Mouse (Mus musculus): ENCODE results near the gene Wdr70.

Wdr70 gene

DNA sequence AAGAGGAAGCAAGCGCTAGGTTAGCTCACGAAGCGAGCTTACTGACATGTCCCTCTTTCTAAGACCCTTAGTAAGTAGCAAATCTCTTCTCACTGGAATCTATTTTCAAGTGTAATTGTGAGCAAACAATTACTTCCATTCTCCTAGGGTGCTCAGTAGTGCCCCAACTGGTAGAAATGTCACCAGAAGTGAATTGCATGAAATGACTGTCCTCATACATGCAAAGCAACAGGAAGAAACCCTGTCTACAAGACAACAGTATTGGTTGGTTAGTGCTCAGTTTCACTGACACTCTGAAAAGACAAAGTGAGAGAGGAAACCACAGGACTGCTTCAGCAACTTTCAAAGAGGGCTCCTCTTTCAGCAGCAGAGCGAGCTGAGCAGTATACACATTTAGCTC lies 173.6 kb downstream of the Wdr70 start:
- no peak for DNase-seq

GRCm38 (mm10) chr15:7923281-7923680 lies 175.7 kb downstream of the Wdr70 start:
- DNase-seq: peak; percentile 52

DNA sequence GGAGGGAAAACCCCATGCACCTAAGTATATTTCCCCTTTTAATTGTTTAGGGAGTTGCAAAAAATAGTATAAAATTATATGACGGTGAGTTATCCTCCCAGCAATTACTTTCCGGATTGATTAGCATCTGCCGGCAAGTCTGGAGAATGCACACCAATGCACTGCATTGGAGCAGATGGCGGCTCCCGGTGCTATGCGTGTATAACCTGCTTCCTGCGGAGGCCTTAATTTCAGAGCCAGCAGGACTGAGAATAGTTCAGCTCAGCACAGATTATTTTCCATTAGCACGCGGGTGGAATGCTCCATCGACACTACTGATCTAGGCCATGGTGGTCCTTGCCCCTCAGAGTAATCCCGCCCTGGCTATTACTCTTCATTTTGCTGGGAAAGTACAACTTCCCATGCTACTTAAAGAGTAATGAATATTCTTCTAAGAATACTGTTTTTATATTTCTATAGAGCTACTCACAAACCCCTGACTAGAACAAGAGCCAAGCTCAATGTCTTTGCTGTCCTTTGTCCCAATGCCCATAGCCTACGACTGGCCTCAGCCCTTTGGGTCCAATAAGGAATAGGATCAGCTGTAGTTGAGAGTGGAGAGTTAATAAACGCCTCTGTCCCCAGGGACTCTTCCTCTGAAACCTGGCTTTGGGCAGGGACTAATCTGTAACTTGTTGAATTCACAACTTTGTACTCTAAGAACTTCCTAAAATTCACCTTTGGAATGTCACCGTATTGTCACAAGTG lies 176.5 kb downstream of the Wdr70 start:
- DNase-seq: peak; percentile 25

- no peak for DNase-seq
Observed at GRCm38 (mm10) chr15:7921124-7921523, 177.9 kb downstream of the Wdr70 start.

GRCm38 (mm10) chr15:7906491-7907035 lies 192.4 kb downstream of the Wdr70 start:
- DNase-seq: no peak

DNA sequence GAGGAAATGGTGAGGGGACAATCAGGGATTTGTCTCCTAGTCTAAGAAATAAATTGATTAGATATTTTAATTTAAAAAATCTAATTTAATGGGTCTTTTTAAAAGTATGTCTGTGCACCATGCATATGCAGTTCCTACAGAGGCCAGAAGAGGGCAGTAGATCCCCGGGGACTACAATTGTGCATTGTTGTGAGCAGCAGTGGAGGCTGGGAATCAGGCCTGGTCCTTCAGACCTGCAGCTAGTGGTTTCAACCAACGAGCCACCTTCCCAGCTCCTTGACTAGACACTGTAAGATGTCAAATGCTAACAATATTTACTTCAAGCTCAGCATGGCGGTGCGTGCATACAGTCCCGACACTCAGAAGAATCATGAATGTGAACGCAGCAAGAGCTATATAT lies 199.7 kb downstream of the Wdr70 start:
- DNase-seq: no peak

- DNase-seq: no peak
Observed at GRCm38 (mm10) chr15:7891547-7892282, 207.3 kb downstream of the Wdr70 start.

GRCm38 (mm10) chr15:7890286-7890685 lies 208.7 kb downstream of the Wdr70 start:
- DNase-seq: no peak

DNA sequence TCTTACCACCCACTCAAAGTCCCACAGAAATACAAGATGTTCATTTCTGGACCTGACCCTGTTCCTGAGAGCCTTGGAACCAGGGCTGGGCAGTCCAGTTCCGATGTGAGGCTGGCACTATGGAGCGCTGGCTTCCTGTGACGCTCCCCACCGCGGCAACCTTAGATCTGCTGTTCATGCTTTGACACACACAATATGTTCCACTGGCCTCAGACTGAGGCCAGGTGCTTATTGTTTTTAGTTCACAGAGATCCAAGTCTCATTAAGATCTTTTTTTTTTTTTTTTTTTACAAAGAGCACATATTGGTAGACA lies 209.7 kb downstream of the Wdr70 start:
- DNase-seq: no peak

GRCm38 (mm10) chr15:7888617-7889361 lies 210.2 kb downstream of the Wdr70 start:
- no peak for DNase-seq

DNA sequence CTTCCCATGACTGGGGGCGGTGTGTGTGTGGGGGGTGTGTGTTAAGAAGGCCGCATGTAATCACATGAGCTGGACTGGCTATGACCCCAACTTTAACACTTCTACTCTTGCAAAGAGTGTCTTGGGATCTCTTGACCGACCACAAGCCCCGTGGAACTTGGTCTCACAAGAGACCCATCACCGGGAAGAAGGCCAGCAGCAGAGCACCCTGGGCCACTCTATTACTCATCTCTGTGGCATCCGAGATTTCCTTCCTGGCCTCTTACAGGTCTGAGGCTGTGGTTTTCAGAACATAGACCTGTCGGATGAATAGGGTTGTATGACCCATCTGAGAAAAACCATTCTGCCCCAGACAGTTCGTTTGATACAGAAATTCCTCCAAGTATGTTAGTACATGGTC lies 212.4 kb downstream of the Wdr70 start:
- DNase-seq: no peak

DNA sequence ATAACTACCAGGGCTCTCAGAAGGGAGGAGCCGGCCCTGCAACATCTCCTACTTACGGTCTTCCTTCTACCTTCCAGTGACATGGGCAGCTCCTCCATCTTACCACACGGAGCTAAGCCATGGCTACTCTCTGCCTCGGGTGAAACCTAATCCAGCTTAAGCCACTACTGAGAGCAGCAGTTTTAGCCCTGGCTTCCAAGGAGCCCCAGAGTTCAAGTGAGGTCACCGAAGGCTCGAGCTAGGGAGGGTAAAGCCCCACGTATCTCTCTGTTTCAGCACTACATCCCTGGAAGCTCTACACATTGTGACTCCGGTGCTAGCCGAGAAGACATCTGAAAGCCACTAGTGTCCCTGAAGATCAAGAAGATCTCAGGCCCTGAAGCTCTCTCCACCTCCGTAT lies 213.9 kb downstream of the Wdr70 start:
- no peak for DNase-seq

DNA sequence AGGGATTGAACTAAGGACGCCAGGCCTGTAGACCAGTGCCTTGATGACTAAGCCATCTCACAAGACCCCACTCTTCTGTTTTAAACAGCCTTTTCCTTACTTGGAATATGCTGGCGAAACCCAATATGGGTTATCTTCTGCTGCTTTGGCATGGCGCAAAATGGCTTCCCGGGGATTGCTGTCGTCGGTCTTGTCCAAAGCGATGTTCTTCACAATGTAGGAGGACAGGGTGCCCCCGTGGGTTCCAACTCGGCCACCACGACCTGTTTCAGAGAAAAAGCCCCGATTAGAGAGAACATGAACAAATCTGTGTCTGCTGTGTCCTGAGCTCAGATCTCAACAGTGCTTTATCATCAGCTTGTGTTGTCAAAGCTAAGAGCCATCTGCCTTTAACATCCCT lies 214.8 kb downstream of the Wdr70 start:
- DNase-seq: no peak

GRCm38 (mm10) chr15:7879956-7880355 lies 219.1 kb downstream of the Wdr70 start:
- DNase-seq: no peak

DNA sequence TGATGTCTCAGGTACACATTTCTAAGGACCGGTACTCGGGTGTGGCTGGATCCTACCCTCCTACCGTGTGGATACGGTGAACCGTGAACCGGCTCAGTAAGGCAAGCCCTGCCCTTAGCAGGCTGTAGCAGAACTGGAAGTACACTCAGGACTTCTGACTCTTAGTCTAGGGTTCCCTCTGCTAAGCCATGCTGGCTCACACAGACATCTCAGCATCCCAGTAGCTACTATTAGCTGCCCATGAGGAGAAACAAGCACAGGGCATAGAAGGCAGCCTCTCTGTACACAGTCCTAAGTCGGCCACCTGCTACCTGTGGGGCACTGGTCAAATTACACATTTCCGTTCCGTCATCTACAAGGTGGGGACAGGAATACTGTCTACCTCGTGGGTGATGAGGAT lies 220.1 kb downstream of the Wdr70 start:
- DNase-seq: no peak

- DNase-seq: peak; percentile 4
Observed at GRCm38 (mm10) chr15:7877560-7878467, 221.2 kb downstream of the Wdr70 start.

DNA sequence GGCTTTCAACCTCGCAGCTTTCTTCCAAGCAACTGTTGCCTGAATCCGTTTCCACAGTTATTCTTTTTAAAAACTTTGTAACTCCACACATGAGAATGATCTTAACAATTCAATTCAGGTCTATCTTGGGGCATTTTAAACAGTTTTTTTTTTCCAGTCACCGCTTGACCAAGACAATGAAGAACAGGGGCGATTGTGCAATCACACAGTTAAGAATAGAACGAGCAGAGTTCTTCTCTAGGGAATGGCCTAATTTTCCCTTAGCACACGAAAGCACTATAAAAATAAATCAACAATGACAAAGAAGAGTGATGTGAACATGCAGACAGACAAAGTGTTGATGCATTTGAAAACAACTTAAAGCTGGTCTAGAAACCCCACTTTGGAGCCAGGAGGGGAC lies 223.1 kb downstream of the Wdr70 start:
- no peak for DNase-seq

DNA sequence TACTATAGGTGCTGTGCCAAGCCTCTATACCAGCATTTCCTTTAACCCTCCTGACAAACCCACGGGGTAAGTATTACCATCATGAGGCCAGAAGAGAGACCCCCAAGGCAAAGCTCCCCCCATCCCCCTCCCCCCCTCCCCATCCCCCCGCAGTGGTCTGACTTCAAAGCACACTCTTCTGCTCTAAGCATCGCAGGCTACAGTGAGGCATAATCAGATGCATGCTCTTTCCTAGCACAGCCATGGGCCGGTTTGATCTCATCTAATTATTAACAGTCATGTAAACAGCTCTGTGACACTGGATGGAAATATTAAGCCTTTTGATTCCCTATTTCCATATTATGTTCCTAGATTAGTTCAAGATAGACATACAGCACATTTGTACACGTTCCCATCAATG lies 226.5 kb downstream of the Wdr70 start:
- no peak for DNase-seq

- no peak for DNase-seq
Observed at GRCm38 (mm10) chr15:7865305-7865704, 233.7 kb downstream of the Wdr70 start.

DNA sequence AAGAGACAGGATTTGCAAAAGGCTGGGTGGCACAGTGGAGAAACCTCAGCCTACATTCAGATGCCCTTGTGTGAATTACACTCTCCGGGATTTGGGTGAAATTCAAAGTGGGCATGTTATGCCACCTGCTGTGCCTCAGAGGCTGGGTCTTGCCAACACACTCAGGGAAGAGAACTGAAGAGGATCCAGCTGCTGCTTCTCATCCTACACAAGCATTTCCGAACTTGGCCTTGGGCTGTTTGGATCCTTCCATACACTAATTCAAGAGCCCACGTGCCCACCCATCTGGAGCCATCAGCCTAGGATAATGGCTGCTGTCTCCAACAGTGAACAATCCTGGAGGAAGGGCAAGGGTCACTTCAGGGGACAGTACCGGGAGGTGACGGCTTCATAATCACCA lies 235.7 kb downstream of the Wdr70 start:
- no peak for DNase-seq

- DNase-seq: no peak
Observed at GRCm38 (mm10) chr15:7862890-7863289, 236.1 kb downstream of the Wdr70 start.

GRCm38 (mm10) chr15:7858841-7859240 lies 240.2 kb downstream of the Wdr70 start:
- DNase-seq: no peak

DNA sequence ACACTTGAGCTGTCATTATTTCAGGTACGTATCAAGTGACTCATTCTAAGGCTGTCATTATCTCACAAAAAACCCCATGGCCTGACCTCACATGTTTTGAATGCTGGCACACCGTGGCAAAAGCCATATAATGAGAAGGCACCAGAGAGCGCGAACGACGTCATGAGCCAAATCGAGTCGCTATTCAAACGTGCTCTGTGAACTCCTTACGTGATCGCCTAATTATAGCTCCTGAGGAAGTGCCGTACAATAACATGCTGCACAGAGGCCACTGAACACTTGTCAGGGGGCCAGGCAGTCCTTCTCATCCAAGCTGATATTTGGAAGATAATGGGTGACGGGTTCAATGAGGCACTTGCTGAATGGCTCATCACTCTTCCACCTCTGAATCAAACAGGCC lies 241.6 kb downstream of the Wdr70 start:
- no peak for DNase-seq
